Mouse (Mus musculus) E14TG2a.4 (cell line): ENCODE measurements around the gene Cntrob.

Experiments used
- H3K27me3 ChIP-seq: 2 replicates; pipeline ENCODE4 v1.6.1; 2014; ENCODE audit warnings: low read length, control low read depth; ENCODE audit not compliant: insufficient read depth
- H3K36me3 ChIP-seq: 2 replicates; pipeline ENCODE4 v1.6.1; 2014; ENCODE audit warnings: low read length, control low read depth; ENCODE audit not compliant: insufficient read depth
- H3K4me1 ChIP-seq: replicated peaks from 2 replicates; pipeline ENCODE4 v1.6.1; 2014; ENCODE audit warnings: low read depth, low read length, control low read depth
- H3K4me3 ChIP-seq: replicated peaks from 2 replicates; pipeline ENCODE4 v1.5.1; 2014; ENCODE audit warnings: mild to moderate bottlenecking, low read length
- H3K9me3 ChIP-seq: 2 replicates; pipeline ENCODE4 v1.6.1; 2014; ENCODE audit warnings: low read length, control low read depth
- CTCF ChIP-seq: conservative IDR thresholded peaks from 2 replicates; pipeline ENCODE4 v1.5.1; 2014; ENCODE audit warnings: low read length
- NANOG ChIP-seq: IDR thresholded peaks from 2 replicates; pipeline ENCODE4 v1.6.1; 2014; ENCODE audit warnings: borderline replicate concordance, low read length, mixed read lengths
- POU5F1 ChIP-seq: IDR thresholded peaks from 2 replicates; pipeline ENCODE4 v1.6.1; 2014; ENCODE audit warnings: low read length, borderline replicate concordance

Gene Cntrob

GRCm38 (mm10) chr11:69362479-69362878 is 38.9 kb upstream of the Cntrob start:
- Histone ChIP-seq H3K9me3 (no peaks in the 10 kb centered on the region), H3K4me3 (no peak overlapping the region), H3K36me3 (no peaks in the 10 kb centered on the region), H3K4me1 (peaks cover 57% of the 10 kb centered on the region), H3K27me3 (peaks cover 82% of the 10 kb centered on the region)
- TF ChIP-seq POU5F1 (no peak), CTCF (no peak), NANOG (no peak)

DNA sequence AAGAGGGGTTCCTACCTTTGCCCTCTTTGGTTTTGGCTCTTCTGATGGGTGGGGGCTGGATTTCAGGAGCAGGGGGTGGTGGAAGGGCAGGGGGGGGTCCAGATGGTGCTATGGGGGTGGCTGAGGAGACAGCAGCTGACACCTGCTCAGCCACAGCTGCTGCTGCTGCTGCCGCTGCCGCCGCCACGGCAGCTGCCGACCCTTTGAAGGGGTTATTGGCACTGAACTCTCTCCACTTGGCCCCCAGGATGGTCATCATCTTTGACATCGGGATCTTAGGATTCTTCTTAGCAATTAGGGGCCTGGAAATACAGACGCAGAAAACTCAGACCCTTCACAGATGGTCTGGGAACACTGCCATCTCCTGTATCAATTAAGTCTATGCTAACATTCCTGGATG is 38.4 kb upstream of the Cntrob start:
- H3K9me3 ChIP-seq: no peaks in the 10 kb centered on the region
- H3K4me1 ChIP-seq: peaks cover 57% of the 10 kb centered on the region
- TF ChIP-seq NANOG: no peak
- TF ChIP-seq CTCF: no peak
- TF ChIP-seq POU5F1: no peak
- H3K4me3 ChIP-seq: no peak overlapping the region
- no peaks in the 10 kb centered on the region for H3K36me3 ChIP-seq
- peaks cover 78% of the 10 kb centered on the region for H3K27me3 ChIP-seq

- Histone ChIP-seq H3K9me3 (no peaks in the 10 kb centered on the region), H3K4me1 (peaks cover 56% of the 10 kb centered on the region), H3K36me3 (no peaks in the 10 kb centered on the region), H3K4me3 (peak overlapping the region; percentile 13; the same call in 1 of the 2 replicates), H3K27me3 (peaks cover 68% of the 10 kb centered on the region)
- TF ChIP-seq CTCF: no peak
- TF ChIP-seq POU5F1: no peak
- no peak for TF ChIP-seq NANOG
Measured at GRCm38 (mm10) chr11:69357690-69358089, 34.1 kb upstream of the Cntrob start.

DNA sequence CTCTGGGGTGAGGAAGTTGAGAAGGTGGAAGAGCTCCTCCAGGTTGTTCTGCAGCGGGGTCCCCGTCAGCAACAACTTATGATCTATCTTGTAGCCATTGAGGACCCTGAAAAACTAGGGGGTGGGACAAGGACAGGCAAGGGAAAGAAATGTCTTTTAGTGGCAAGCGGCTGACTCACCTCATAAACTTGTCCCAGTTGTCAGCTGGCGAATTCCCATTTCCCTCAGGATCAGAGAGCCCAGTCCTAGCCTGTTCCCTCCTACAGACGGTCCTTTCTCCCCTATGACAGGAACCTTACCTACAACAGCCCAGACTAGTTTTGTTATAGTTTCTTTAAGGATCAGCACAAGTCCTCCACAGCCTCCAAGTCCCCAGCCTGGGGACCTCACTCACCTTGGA is 33.0 kb upstream of the Cntrob start:
- Histone ChIP-seq H3K27me3 (peaks cover 70% of the 10 kb centered on the region), H3K9me3 (no peaks in the 10 kb centered on the region), H3K36me3 (no peaks in the 10 kb centered on the region), H3K4me3 (0 out of 2 replicates have a peak overlapping the region, but pooled peaks have one; percentile 3), H3K4me1 (peaks cover 50% of the 10 kb centered on the region)
- TF ChIP-seq POU5F1: no peak
- no peak for TF ChIP-seq CTCF
- no peak for TF ChIP-seq NANOG

GRCm38 (mm10) chr11:69346441-69346840 is 22.9 kb upstream of the Cntrob start:
- H3K4me3 ChIP-seq: peak overlapping the region; percentile 69
- H3K4me1 ChIP-seq: peaks cover 12% of the 10 kb centered on the region
- H3K36me3 ChIP-seq: no peaks in the 10 kb centered on the region
- 0 out of 2 replicates have a peak, but pooled peaks cover 2% of the 10 kb centered on the region for H3K9me3 ChIP-seq
- H3K27me3 ChIP-seq: peaks cover 88% of the 10 kb centered on the region
- TF ChIP-seq NANOG (no peak), POU5F1 (no peak), CTCF (no peak)

- Histone ChIP-seq H3K4me1 (peaks cover 9% of the 10 kb centered on the region), H3K9me3 (peaks cover 10% of the 10 kb centered on the region), H3K36me3 (no peaks in the 10 kb centered on the region), H3K4me3 (peak within 1 kb of the TSS; percentile 82), H3K27me3 (peaks cover 79% of the 10 kb centered on the region)
- TF ChIP-seq POU5F1: no peak
- no peak for TF ChIP-seq NANOG
- TF ChIP-seq CTCF: no peak
Measured at GRCm38 (mm10) chr11:69340161-69341131, 16.9 kb upstream of the Cntrob start, which contains the start of gene Rnf227. Rnf227 (plus strand) TSS chr11:69340461.

DNA sequence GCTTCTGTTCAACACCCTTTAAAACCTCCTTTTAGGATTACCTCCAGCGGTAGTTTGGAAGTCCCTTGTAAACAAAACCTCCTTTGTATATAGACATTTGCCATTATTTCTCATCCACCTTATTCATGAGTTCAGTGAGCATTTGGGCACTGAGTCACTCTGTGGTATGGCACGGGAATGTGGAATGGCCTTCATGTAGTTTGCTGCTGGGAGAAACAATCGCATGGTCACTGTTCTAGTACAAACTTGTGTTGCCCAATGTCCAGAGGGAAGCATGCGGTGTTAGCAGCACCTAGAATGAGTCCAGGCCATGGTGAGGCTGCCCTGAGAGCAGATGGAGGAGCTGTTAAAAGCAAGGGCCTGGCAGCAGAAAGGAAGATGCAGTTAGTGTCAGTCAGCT is 11.2 kb upstream of the Cntrob start:
- H3K9me3 ChIP-seq: peaks cover 7% of the 10 kb centered on the region
- peaks cover 81% of the 10 kb centered on the region for H3K27me3 ChIP-seq
- peaks cover 29% of the 10 kb centered on the region for H3K4me1 ChIP-seq
- no peaks in the 10 kb centered on the region for H3K36me3 ChIP-seq
- TF ChIP-seq NANOG (no peak), POU5F1 (no peak), CTCF (no peak)
- no peak overlapping the region for H3K4me3 ChIP-seq

DNA sequence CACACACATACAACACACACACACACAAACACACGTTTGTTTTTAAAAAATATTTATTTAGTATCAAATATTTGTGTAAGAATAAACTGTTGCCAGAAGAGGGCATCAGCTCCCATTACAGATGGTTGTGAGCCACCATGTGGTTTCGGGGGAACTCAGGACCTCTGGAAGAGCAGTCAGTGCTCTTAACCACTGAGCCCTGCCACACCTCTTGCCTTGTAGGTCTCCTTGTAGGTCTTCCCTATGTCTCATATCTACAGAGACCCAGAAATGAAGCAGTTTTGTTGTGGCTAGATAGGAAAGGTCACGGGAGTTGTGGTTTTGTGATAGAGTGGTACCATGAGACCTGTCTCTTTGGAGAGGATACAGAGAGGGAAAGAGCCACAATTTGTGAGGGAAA is 10.3 kb upstream of the Cntrob start:
- TF ChIP-seq NANOG (no peak), POU5F1 (no peak), CTCF (no peak)
- no peak overlapping the region for H3K4me3 ChIP-seq
- H3K9me3 ChIP-seq: peaks cover 7% of the 10 kb centered on the region
- peaks cover 29% of the 10 kb centered on the region for H3K4me1 ChIP-seq
- H3K36me3 ChIP-seq: no peaks in the 10 kb centered on the region
- peaks cover 81% of the 10 kb centered on the region for H3K27me3 ChIP-seq
